Mouse (Mus musculus) neural tube, embryonic 15.5 days (tissue): ENCODE measurements around the gene Borcs7. TPM values are rescaled to one million over a fixed set of nuclear protein-coding genes. Genes with fewer than 3 reads are reported as not detected.

ENCODE experiments used
- ATAC-seq: fragments of 200-750 bp; cut with Nextera tagmentation; 2 replicates; pipeline ENCODE4 v1.8.0; 2017; ENCODE audit warnings: mild to moderate bottlenecking, moderate TSS enrichment, moderate library complexity; ENCODE audit not compliant: low FRiP score
- H3K27ac ChIP-seq: fragments of 300-500 bp; sonication (generic); replicated peaks from 2 replicates; pipeline ENCODE4 v1.5.1; 2015; ENCODE audit warnings: mild to moderate bottlenecking, inconsistent platforms
- H3K27me3 ChIP-seq: fragments of 300-500 bp; sonication (generic); replicated peaks from 2 replicates; pipeline ENCODE4 v1.6.1; 2015; ENCODE audit warnings: inconsistent platforms
- H3K36me3 ChIP-seq: fragments of 300-500 bp; sonication (generic); 2 replicates; pipeline ENCODE4 v1.6.1; 2015; ENCODE audit warnings: inconsistent platforms
- H3K4me1 ChIP-seq: fragments of 300-500 bp; sonication (generic); 2 replicates; pipeline ENCODE4 v1.6.1; 2015; ENCODE audit warnings: inconsistent platforms
- H3K4me2 ChIP-seq: fragments of 300-500 bp; sonication (generic); 2 replicates; pipeline ENCODE4 v1.6.1; 2015; ENCODE audit warnings: inconsistent platforms, mild to moderate bottlenecking, moderate library complexity
- H3K4me3 ChIP-seq: fragments of 300-500 bp; sonication (generic); replicated peaks from 2 replicates; pipeline ENCODE4 v1.5.1; 2015; ENCODE audit warnings: mild to moderate bottlenecking, inconsistent platforms
- H3K9ac ChIP-seq: fragments of 300-500 bp; sonication (generic); replicated peaks from 2 replicates; pipeline ENCODE4 v1.6.1; 2015; ENCODE audit warnings: mild to moderate bottlenecking, inconsistent platforms
- H3K9me3 ChIP-seq: fragments of 300-500 bp; sonication (generic); replicated peaks from 2 replicates; pipeline ENCODE4 v1.6.1; 2016; ENCODE audit warnings: inconsistent platforms
- WGBS: fragments of 180-500 bp; shearing (Covaris S2); methylation state at CpG from one replicate; pipeline ENCODE4 v1.1.7; 2015; ENCODE audit warnings: mixed read lengths; 5-methylcytosine and 5-hydroxymethylcytosine counted together
- polyA plus RNA-seq: library from polyadenylated mRNA; unstranded; fragments of >200 nt; fragmentation: Nextera tagmentation; extraction: Ambion mirVana; gene quantifications from 2 replicates; pipeline ENCODE4 v1.2.1, GENCODE M21; 2015

Gene Borcs7
- polyA plus RNA-seq, 1 experiment from 2014 or later: 29.8 TPM

DNA sequence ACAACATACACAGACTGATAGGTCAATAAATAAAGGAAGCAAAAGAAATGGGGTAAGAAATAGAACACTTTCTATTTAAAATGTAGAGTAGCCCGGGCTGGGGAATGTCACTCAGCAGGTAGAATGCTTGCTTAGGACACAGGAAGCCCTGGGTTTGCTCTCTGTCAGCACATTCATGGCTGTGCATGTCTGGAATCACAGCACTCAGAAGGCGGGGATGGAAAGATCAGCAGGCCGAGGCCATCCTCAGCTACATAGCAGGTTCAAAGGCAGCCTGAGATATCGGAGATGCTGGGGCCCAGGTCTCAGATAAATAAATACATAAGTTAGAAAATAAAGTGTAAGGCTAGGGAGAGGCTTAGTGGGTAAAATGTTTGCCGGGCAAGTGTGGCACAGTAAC, 62.5 kb downstream of the Borcs7 start:
- H3K9me3 ChIP-seq: no peaks in the 10 kb centered on the region
- no peak for ATAC-seq

More for the DNA sequence above, 62.5 kb downstream of the Borcs7 start:
- Histone ChIP-seq H3K4me3 (no peak overlapping the region), H3K4me2 (no peak overlapping the region), H3K36me3 (no peaks in the 10 kb centered on the region), H3K27me3 (peaks cover 3% of the 10 kb centered on the region; the same call in 1 of the 2 replicates), H3K27ac (no peak overlapping the region), H3K4me1 (no peaks in the 10 kb centered on the region), H3K9ac (no peak overlapping the region)
- 89% methylated on average over 5 of the region's 5 CpGs for WGBS

Other genes with a start within 250 kb of the Borcs7 start
- gene Trim8, start 188.2 kb upstream of the Borcs7 start, polyA plus RNA-seq: 23.5 and 25.5 TPM in 2 replicates
- 190 and 208 TPM in 2 replicates for gene Arl3, start 116.7 kb upstream of the Borcs7 start, polyA plus RNA-seq
- gene Sfxn2, start 116.5 kb upstream of the Borcs7 start, polyA plus RNA-seq: 11.0 and 11.7 TPM in 2 replicates
- 34.1 and 34.5 TPM in 2 replicates for gene Wbp1l, start 90.8 kb upstream of the Borcs7 start, polyA plus RNA-seq
- gene Cyp17a1, start 16.7 kb upstream of the Borcs7 start, polyA plus RNA-seq: 0.23 TPM in 1 of 2 replicates, not detected in the other
- 49.4 and 49.8 TPM in 2 replicates for gene As3mt, start 17.6 kb downstream of the Borcs7 start, polyA plus RNA-seq
- 7.8 and 8.2 TPM in 2 replicates for gene Cnnm2, start 71.7 kb downstream of the Borcs7 start, polyA plus RNA-seq